Mouse (Mus musculus): ENCODE data around the gene Krt10. TPM values are rescaled to one million over a fixed set of nuclear protein-coding genes. Genes with fewer than 3 reads are reported as not detected.

The Krt10 gene
- total and polyA plus RNA-seq, 2 experiments from 2014 or later: 0.84 to 22.6 TPM

- Histone ChIP-seq H3K4me1 (ENCODE audit: control insufficient read depth, insufficient read depth) (no peaks in the 10 kb centered on the region), H3K4me2 (ENCODE audit: low read depth, low read length) (no peak overlapping the region), H3K9me3 (replicated peaks; ENCODE audit: control insufficient read depth, low read length) (no peaks in the 10 kb centered on the region), H3K36me3 (replicated peaks; ENCODE audit: control insufficient read depth, insufficient read depth, low read length) (no peaks in the 10 kb centered on the region), H3K9ac (replicated peaks; ENCODE audit: low read depth, low read length) (no peak overlapping the region), H3K27ac (ENCODE audit: low read depth) (no peak overlapping the region), H3K4me3 (ENCODE audit: low read depth, low read length) (no peak overlapping the region), H3K27me3 (ENCODE audit: control insufficient read depth, insufficient read depth, low read length) (peaks cover 16% of the 10 kb centered on the region)
- ATAC-seq (ENCODE audit: insufficient read depth, low read depth) (no peak), DNase-seq (ENCODE audit: low spot score) (no peak)
- TF ChIP-seq EP300 (IDR thresholded peaks at IDR 0.05; ENCODE audit: low read depth) (no peak), CTCF (IDR thresholded peaks at IDR 0.05; ENCODE audit: low read depth) (no peak)
- 72% methylated on average over 13 of the region's 13 CpGs for WGBS
Observed at GRCm38 (mm10) chr11:99399956-99400549, 10.9 kb upstream of the Krt10 start.

GRCm38 (mm10) chr11:99398832-99399231 is 9.7 kb upstream of the Krt10 start:
- no peak for ATAC-seq (ENCODE audit: insufficient read depth, low read depth)
- no peak overlapping the region for H3K27ac ChIP-seq (ENCODE audit: low read depth)
- no peak for DNase-seq (ENCODE audit: low spot score)
- no peak overlapping the region for H3K4me2 ChIP-seq (ENCODE audit: low read depth, low read length)
- H3K36me3 ChIP-seq (replicated peaks; ENCODE audit: control insufficient read depth, insufficient read depth, low read length): no peaks in the 10 kb centered on the region
- no peak overlapping the region for H3K9ac ChIP-seq (replicated peaks; ENCODE audit: low read depth, low read length)
- no peaks in the 10 kb centered on the region for H3K4me1 ChIP-seq (ENCODE audit: control insufficient read depth, insufficient read depth)
- TF ChIP-seq CTCF (IDR thresholded peaks at IDR 0.05; ENCODE audit: low read depth) (no peak), EP300 (IDR thresholded peaks at IDR 0.05; ENCODE audit: low read depth) (no peak)
- H3K9me3 ChIP-seq (replicated peaks; ENCODE audit: control insufficient read depth, low read length): no peaks in the 10 kb centered on the region
- H3K4me3 ChIP-seq (ENCODE audit: low read depth, low read length): no peak overlapping the region
- peaks cover 13% of the 10 kb centered on the region; the same call in 1 of the 2 replicates for H3K27me3 ChIP-seq (ENCODE audit: control insufficient read depth, insufficient read depth, low read length)
- WGBS: 53% methylated on average over 8 of the region's 8 CpGs

GRCm38 (mm10) chr11:99398084-99398483 is 8.9 kb upstream of the Krt10 start:
- 68% methylated on average over 3 of the region's 3 CpGs for WGBS
- peaks cover 13% of the 10 kb centered on the region; the same call in 1 of the 2 replicates for H3K27me3 ChIP-seq (ENCODE audit: control insufficient read depth, insufficient read depth, low read length)
- DNase-seq (ENCODE audit: low spot score) (no peak), ATAC-seq (ENCODE audit: insufficient read depth, low read depth) (no peak)
- H3K9me3 ChIP-seq (replicated peaks; ENCODE audit: control insufficient read depth, low read length): no peaks in the 10 kb centered on the region
- H3K4me1 ChIP-seq (ENCODE audit: control insufficient read depth, insufficient read depth): no peaks in the 10 kb centered on the region
- H3K27ac ChIP-seq (ENCODE audit: low read depth): no peak overlapping the region
- H3K4me2 ChIP-seq (ENCODE audit: low read depth, low read length): no peak overlapping the region
- H3K9ac ChIP-seq (replicated peaks; ENCODE audit: low read depth, low read length): no peak overlapping the region
- H3K36me3 ChIP-seq (replicated peaks; ENCODE audit: control insufficient read depth, insufficient read depth, low read length): no peaks in the 10 kb centered on the region
- TF ChIP-seq EP300 (IDR thresholded peaks at IDR 0.05; ENCODE audit: low read depth): no peak
- no peak for TF ChIP-seq CTCF (IDR thresholded peaks at IDR 0.05; ENCODE audit: low read depth)
- no peak overlapping the region for H3K4me3 ChIP-seq (ENCODE audit: low read depth, low read length)

GRCm38 (mm10) chr11:99396661-99397060 is 7.5 kb upstream of the Krt10 start:
- H3K36me3 ChIP-seq (replicated peaks; ENCODE audit: control insufficient read depth, insufficient read depth, low read length): no peaks in the 10 kb centered on the region
- WGBS: 85% methylated on average over 2 of the region's 2 CpGs

GRCm38 (mm10) chr11:99396034-99396433 is 6.9 kb upstream of the Krt10 start:
- Histone ChIP-seq H3K27ac (ENCODE audit: low read depth) (no peak overlapping the region), H3K9ac (replicated peaks; ENCODE audit: low read depth, low read length) (no peak overlapping the region), H3K36me3 (replicated peaks; ENCODE audit: control insufficient read depth, insufficient read depth, low read length) (no peaks in the 10 kb centered on the region), H3K9me3 (replicated peaks; ENCODE audit: control insufficient read depth, low read length) (no peaks in the 10 kb centered on the region), H3K27me3 (ENCODE audit: control insufficient read depth, insufficient read depth, low read length) (peaks cover 13% of the 10 kb centered on the region; the same call in 1 of the 2 replicates), H3K4me1 (ENCODE audit: control insufficient read depth, insufficient read depth) (no peaks in the 10 kb centered on the region), H3K4me3 (ENCODE audit: low read depth, low read length) (no peak overlapping the region), H3K4me2 (ENCODE audit: low read depth, low read length) (no peak overlapping the region)
- no peak for DNase-seq (ENCODE audit: low spot score)
- TF ChIP-seq CTCF (IDR thresholded peaks at IDR 0.05; ENCODE audit: low read depth) (no peak), EP300 (IDR thresholded peaks at IDR 0.05; ENCODE audit: low read depth) (no peak)
- 45% methylated on average over 3 of the region's 3 CpGs for WGBS
- no peak for ATAC-seq (ENCODE audit: insufficient read depth, low read depth)

More at GRCm38 (mm10) chr11:99396661-99397060, 7.5 kb upstream of the Krt10 start:
- Histone ChIP-seq H3K9ac (replicated peaks; ENCODE audit: low read depth, low read length) (no peak overlapping the region), H3K4me3 (ENCODE audit: low read depth, low read length) (no peak overlapping the region), H3K27me3 (ENCODE audit: control insufficient read depth, insufficient read depth, low read length) (peaks cover 13% of the 10 kb centered on the region; the same call in 1 of the 2 replicates), H3K4me2 (ENCODE audit: low read depth, low read length) (no peak overlapping the region), H3K27ac (ENCODE audit: low read depth) (no peak overlapping the region), H3K9me3 (replicated peaks; ENCODE audit: control insufficient read depth, low read length) (no peaks in the 10 kb centered on the region), H3K4me1 (ENCODE audit: control insufficient read depth, insufficient read depth) (no peaks in the 10 kb centered on the region)
- no peak for DNase-seq (ENCODE audit: low spot score)
- TF ChIP-seq EP300 (IDR thresholded peaks at IDR 0.05; ENCODE audit: low read depth) (no peak), CTCF (IDR thresholded peaks at IDR 0.05; ENCODE audit: low read depth) (no peak)
- ATAC-seq (ENCODE audit: insufficient read depth, low read depth): no peak

GRCm38 (mm10) chr11:99392492-99392891 is 3.3 kb upstream of the Krt10 start:
- Histone ChIP-seq H3K4me3 (ENCODE audit: low read depth, low read length) (no peak overlapping the region), H3K27ac (ENCODE audit: low read depth) (no peak overlapping the region), H3K9ac (replicated peaks; ENCODE audit: low read depth, low read length) (no peak overlapping the region), H3K4me2 (ENCODE audit: low read depth, low read length) (no peak overlapping the region), H3K27me3 (ENCODE audit: control insufficient read depth, insufficient read depth, low read length) (no peaks in the 10 kb centered on the region), H3K9me3 (replicated peaks; ENCODE audit: control insufficient read depth, low read length) (no peaks in the 10 kb centered on the region), H3K4me1 (ENCODE audit: control insufficient read depth, insufficient read depth) (no peaks in the 10 kb centered on the region), H3K36me3 (replicated peaks; ENCODE audit: control insufficient read depth, insufficient read depth, low read length) (no peaks in the 10 kb centered on the region)
- ATAC-seq (ENCODE audit: insufficient read depth, low read depth) (no peak), DNase-seq (ENCODE audit: low spot score) (no peak)
- WGBS: 76% methylated on average over 10 of the region's 10 CpGs
- TF ChIP-seq EP300 (IDR thresholded peaks at IDR 0.05; ENCODE audit: low read depth): no peak
- TF ChIP-seq CTCF (IDR thresholded peaks at IDR 0.05; ENCODE audit: low read depth): no peak
